Mouse (Mus musculus) megakaryocyte, embryonic 14.5 days (primary cell): ENCODE results near the gene Sfn.

ENCODE experiments used
- FLI1 ChIP-seq: IDR thresholded peaks from 2 replicates; pipeline ENCODE4 v1.6.1; 2012; ENCODE audit warnings: low read length, inconsistent platforms, mixed read lengths
- GATA1 ChIP-seq: IDR thresholded peaks from 3 replicates; pipeline ENCODE4 v1.6.1; 2012; ENCODE audit warnings: mixed read lengths, low read length, inconsistent platforms, borderline replicate concordance

DNA sequence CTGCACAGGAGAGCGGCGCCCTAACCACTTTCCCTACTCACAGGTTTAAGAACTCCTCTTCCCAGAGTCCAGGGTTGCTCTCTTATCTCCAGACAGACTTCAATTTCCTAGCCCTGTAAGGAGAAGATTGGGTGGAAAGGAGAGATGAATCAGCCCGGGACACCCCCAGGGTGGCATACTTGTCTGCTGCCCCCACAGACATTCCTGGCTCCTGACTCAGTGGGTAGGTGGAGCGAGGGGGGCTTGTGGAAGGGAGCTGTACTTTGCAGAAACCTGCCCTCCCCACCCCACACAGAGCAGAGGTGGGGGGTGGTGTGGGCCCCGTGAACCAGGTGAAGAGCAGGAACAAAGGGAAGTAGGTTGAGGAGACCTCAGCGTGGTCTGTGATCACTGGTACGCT, 6.4 kb downstream of the Sfn start:
- TF ChIP-seq GATA1 (no peak), FLI1 (no peak)
